Mouse (Mus musculus): ENCODE measurements around the gene Rhou. TPM values are rescaled to one million over a fixed set of nuclear protein-coding genes. Genes with fewer than 3 reads are reported as not detected.
"Not testable (repeated sequence)": the region's sequence is repeated elsewhere in the genome, so short reads cannot be mapped to it uniquely, and the experiment has no call there.

The Rhou gene
- total RNA-seq (2015; ENCODE audit: low replicate concordance): 6.9 and 9.0 TPM in 2 replicates
- 9.6 and 9.8 TPM in 2 replicates for total RNA-seq (2017; ENCODE audit: low replicate concordance)

GRCm38 (mm10) chr8:123653308-123653993, at the start of gene Rhou:
TSS of gene Rhou (plus strand) at chr8:123653929.
- no peak for ATAC-seq (replicated peaks; ENCODE audit: low FRiP score, poor library complexity, severe bottlenecking)

- not testable (repeated sequence) for ATAC-seq (replicated peaks; ENCODE audit: low FRiP score, poor library complexity, severe bottlenecking)
These were observed 41.1 kb upstream of the Rhou start for GRCm38 (mm10) chr8:123612652-123613051.

- not testable (repeated sequence) for ATAC-seq (replicated peaks; ENCODE audit: low FRiP score, poor library complexity, severe bottlenecking)
These were observed 30.2 kb upstream of the Rhou start for GRCm38 (mm10) chr8:123623523-123623922.

- no peak for ATAC-seq (replicated peaks; ENCODE audit: low FRiP score, poor library complexity, severe bottlenecking)
These were observed 29.5 kb upstream of the Rhou start for GRCm38 (mm10) chr8:123624274-123624673.

GRCm38 (mm10) chr8:123624702-123625101, 29.0 kb upstream of the Rhou start:
- ATAC-seq (replicated peaks; ENCODE audit: low FRiP score, poor library complexity, severe bottlenecking): no peak

- no peak for ATAC-seq (replicated peaks; ENCODE audit: low FRiP score, poor library complexity, severe bottlenecking)
These were observed 28.0 kb upstream of the Rhou start for GRCm38 (mm10) chr8:123625717-123626116.

GRCm38 (mm10) chr8:123627410-123628147, 26.1 kb upstream of the Rhou start:
- no peak for ATAC-seq (replicated peaks; ENCODE audit: low FRiP score, poor library complexity, severe bottlenecking)

- peak; percentile 39; the same call in 1 of the 2 replicates for ATAC-seq (replicated peaks; ENCODE audit: low FRiP score, poor library complexity, severe bottlenecking)
These were observed 25.3 kb upstream of the Rhou start for GRCm38 (mm10) chr8:123628253-123628967.

GRCm38 (mm10) chr8:123628968-123629755, 24.6 kb upstream of the Rhou start:
- ATAC-seq (replicated peaks; ENCODE audit: low FRiP score, poor library complexity, severe bottlenecking): peak; percentile 73

GRCm38 (mm10) chr8:123630058-123630457, 23.7 kb upstream of the Rhou start:
- ATAC-seq (replicated peaks; ENCODE audit: low FRiP score, poor library complexity, severe bottlenecking): no peak

- ATAC-seq (replicated peaks; ENCODE audit: low FRiP score, poor library complexity, severe bottlenecking): no peak
These were observed 22.9 kb upstream of the Rhou start for GRCm38 (mm10) chr8:123630841-123631251.

GRCm38 (mm10) chr8:123631746-123632145, 22.0 kb upstream of the Rhou start:
- not testable (repeated sequence) for ATAC-seq (replicated peaks; ENCODE audit: low FRiP score, poor library complexity, severe bottlenecking)

GRCm38 (mm10) chr8:123632257-123632656, 21.5 kb upstream of the Rhou start:
- ATAC-seq (replicated peaks; ENCODE audit: low FRiP score, poor library complexity, severe bottlenecking): no peak

GRCm38 (mm10) chr8:123633801-123634200, 19.9 kb upstream of the Rhou start:
- no peak for ATAC-seq (replicated peaks; ENCODE audit: low FRiP score, poor library complexity, severe bottlenecking)

GRCm38 (mm10) chr8:123634395-123635131, 19.2 kb upstream of the Rhou start:
- no peak for ATAC-seq (replicated peaks; ENCODE audit: low FRiP score, poor library complexity, severe bottlenecking)

- no peak for ATAC-seq (replicated peaks; ENCODE audit: low FRiP score, poor library complexity, severe bottlenecking)
These were observed 18.1 kb upstream of the Rhou start for GRCm38 (mm10) chr8:123635671-123636070.

GRCm38 (mm10) chr8:123643330-123644051, 10.2 kb upstream of the Rhou start:
- no peak for ATAC-seq (replicated peaks; ENCODE audit: low FRiP score, poor library complexity, severe bottlenecking)

GRCm38 (mm10) chr8:123645229-123645628, 8.5 kb upstream of the Rhou start:
- no peak for ATAC-seq (replicated peaks; ENCODE audit: low FRiP score, poor library complexity, severe bottlenecking)
